Mouse (Mus musculus) adipose tissue, adult 10 weeks (tissue): ENCODE results near the gene Golph3. TPM values are rescaled to one million over a fixed set of nuclear protein-coding genes. Genes with fewer than 3 reads are reported as not detected.

Source experiments
- polyA plus RNA-seq: library from polyadenylated mRNA; stranded (reverse); fragments of 350-450 nt; fragmentation: Illumina TruSeq; extraction: RNeasy Lipid Tissue Mini Kit (QIAGEN cat#74804); gene quantifications from one replicate; pipeline ENCODE4 v1.2.3, GENCODE M21; 2014; ENCODE audit warnings: low read depth, low replicate concordance

Golph3 gene
- polyA plus RNA-seq, result 88.5 TPM

GRCm38 (mm10) chr15:12321091-12321787 is at the start of gene Golph3:
Gene Golph3, plus strand, starts transcription at chr15:12321450.

GRCm38 (mm10) chr15:12321788-12322621 is 755 bp downstream of the Golph3 start, which contains the start of gene 1810049J17Rik:
Gene 1810049J17Rik, minus strand, starts transcription at chr15:12321899.

Other genes starting within 250 kb of the Golph3 start
- 57.8 TPM for gene Zfr, start 203.6 kb upstream of the Golph3 start, polyA plus RNA-seq
- 14.7 TPM for gene Mtmr12, start 116.4 kb upstream of the Golph3 start, polyA plus RNA-seq
- gene 1810049J17Rik, start 449 bp downstream of the Golph3 start, polyA plus RNA-seq, result not detected